Mouse (Mus musculus) liver, embryonic 13.5 days (tissue): ENCODE data around the gene Cdkn2a. TPM values are rescaled to one million over a fixed set of nuclear protein-coding genes. Genes with fewer than 3 reads are reported as not detected.

Source experiments
- polyA plus RNA-seq: library from polyadenylated mRNA; unstranded; fragments of >200 nt; fragmentation: Nextera tagmentation; extraction: Ambion mirVana; gene quantifications from 2 replicates; pipeline ENCODE4 v1.2.1, GENCODE M21; 2015

Cdkn2a gene
- polyA plus RNA-seq, 1 experiment from 2014 or later: not detected

Other genes starting within 250 kb of the Cdkn2a start
- 36.7 and 42.9 TPM in 2 replicates for gene Mtap, start 157.5 kb downstream of the Cdkn2a start, polyA plus RNA-seq
- 0.18 and 0.28 TPM in 2 replicates for gene Cdkn2b, start 16.4 kb upstream of the Cdkn2a start, polyA plus RNA-seq